Mouse (Mus musculus) heart, adult 11 months (tissue): Measurements from ENCODE around the gene Pom121.

Experiments
- DNase-seq: peaks from one replicate; pipeline ENCODE4 v3.0.0; 2022

Gene Pom121

DNA sequence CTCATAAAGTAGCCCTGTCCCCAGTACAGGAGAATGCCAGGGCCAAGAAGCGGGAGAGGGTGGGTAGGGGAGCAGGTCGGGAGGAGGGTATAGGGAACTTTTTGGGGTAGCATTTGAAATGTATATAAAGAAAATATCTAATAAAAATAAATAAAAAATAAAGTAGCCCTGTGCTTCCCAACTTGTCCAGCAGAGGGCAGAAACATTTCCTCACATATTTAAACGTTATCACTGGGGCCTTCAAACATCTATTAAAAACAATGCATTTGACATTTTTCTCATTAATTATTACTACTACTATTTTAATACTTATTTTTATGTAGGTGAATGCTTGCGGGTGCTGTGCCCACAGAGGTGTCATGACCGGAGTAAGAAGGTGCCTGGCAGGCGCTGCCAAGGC, 26.5 kb downstream of the Pom121 start:
- DNase-seq: no peak

DNA sequence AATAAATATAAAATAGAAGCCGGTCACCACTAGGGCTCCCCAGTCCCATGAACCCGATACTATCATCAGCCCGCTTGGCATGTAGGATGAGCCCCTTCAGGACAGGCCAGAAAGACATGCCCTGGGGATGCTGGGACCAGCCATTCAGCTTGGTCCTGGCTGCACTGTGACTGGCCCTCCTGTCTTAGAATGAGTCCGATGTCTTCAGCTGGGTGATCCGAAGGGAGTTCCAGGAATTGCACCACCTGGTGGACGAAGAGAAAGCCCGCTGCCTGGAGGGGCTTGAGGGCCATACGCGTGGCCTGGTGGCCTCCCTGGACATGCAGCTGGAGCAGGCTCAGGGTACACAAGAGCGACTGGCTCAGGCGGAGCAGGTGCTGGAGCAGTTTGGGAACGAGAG, 30.8 kb downstream of the Pom121 start:
- peak; percentile 90 for DNase-seq

DNA sequence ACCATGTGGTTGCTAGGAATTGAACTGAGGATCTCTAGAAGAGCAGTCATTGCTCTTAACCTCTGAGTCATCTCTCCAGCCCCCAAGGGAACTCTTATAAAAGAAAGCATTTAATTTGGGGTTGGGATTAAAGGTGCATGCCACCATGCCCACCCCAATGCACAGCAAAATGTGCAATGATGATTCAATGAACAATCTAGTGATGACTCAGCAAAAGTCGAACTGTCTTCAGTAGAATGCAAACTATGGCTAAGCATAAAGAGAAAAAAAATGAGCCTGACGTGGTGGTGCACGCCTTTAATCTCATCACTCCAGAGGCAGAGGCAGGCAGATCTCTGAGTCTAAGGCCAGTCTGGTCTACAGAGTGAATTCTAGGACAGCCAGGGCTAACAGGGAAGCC, 31.8 kb downstream of the Pom121 start:
- no peak for DNase-seq

DNA sequence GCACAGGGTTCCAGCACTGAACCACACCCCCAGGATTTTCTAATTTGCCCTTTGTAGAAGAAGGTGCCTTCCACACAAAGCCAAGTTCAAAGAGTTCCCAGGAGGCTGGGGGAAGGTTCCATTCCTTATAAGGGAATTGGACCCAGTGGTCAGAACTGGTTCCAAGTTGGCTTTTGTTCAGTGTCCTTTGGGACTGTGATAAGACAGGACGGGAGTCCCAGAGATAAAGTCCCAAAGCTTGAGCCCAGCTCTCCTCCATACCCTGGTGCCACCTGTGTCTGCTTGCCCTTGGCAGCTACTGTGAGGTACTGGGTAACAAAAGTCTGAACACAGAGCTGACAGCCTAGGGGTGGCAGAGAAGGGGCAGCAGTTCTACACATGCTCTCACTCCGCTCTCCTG, 34.6 kb downstream of the Pom121 start:
- DNase-seq: peak; percentile 98

DNA sequence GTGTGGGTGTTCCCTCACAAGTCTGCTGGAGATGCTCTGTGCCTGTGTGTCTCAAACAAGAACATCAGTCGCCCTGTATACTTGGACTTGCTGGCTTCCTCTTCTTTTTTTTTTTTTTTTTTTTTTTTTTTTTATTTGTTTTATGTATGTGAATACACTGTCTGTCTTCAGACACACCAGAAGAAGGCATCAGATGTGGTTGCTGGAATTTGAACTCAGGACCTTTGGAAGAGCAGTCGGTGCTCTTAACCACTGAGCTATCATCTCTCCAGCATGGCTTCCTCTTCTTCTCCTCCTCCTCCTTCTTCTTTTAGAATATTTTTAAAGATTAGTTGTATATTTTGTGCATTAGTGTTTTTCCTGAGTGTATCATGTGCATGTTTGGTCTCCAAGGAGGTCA, 36.8 kb downstream of the Pom121 start:
- DNase-seq: peak; percentile 95

DNA sequence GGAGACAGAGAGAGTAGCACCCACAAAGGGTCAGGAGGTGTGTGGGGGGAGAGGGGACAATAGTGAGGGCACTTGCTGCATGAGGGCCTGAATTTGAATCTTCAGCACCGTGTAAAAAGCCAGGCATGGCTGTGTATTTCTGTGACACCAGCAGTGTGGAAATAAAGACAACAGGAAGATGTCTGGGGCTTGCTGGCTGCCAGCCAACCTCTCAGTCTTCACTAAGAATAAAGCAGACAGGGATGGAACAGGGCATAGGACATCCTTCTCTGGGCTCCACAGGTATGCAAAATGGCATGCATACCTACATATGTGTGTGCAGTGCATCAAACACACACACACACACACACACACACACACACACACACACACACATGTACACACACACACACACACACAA, 38.3 kb downstream of the Pom121 start:
- DNase-seq: no peak

DNA sequence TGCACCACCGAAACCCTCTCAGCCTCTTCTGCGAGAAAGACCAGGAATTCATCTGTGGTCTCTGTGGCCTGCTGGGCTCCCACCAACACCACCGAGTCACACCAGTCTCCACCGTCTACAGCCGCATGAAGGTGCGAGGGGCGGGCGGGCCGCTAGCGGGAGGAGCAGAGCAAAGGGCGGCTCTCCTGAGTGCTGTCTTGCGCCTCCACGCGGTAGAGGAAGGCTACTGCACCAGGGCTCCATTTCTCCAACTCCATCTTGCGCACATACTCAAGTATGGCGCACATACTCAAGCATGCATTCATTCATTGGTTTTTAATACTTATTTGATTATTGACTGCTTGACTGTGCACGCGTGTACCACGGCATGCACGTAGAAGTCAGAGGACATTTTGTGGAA, 40.8 kb downstream of the Pom121 start:
- no peak for DNase-seq

DNA sequence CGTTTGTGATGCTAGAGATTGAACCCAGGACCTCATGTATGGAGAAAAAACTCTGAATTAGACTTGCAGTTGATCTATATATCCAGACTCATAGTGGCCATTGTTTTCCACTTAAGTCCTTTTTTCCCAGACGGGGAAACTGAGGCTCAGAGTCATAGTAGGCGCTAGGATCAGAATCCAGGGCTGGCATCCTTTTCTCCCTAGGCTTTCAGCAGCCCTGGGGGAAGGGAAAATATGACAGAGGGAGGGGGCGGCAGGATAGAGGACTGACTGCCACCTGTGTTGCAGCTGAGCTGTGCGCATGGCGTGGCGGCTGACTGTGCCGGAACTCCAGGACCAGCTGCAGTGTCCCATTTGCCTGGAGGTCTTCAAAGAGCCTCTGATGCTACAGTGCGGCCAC, 41.4 kb downstream of the Pom121 start, which contains the start of gene Trim50:
Gene Trim50, plus strand, starts transcription at position 301 of the 400 bp plus-strand sequence.
- no peak for DNase-seq

DNA sequence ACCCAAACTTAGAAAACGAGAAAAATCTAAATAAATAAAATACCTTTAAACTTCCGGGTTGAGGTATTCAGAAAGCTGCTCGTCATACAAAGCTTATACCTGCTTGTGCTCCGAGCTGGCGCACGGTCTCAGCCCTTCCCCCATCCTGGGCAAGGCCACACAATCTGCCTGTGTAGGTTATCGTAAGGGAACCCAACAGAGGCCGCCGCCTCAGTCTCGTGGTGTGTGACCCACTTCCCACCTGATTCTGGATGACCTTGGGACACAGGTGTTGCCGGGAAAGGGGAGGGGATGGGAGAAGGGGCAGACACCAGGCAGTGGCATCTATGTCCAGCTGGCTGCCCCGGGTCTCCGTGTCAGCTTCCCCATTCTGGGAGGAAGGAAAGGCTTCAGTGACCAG, 42.7 kb downstream of the Pom121 start:
- peak; percentile 91 for DNase-seq

DNA sequence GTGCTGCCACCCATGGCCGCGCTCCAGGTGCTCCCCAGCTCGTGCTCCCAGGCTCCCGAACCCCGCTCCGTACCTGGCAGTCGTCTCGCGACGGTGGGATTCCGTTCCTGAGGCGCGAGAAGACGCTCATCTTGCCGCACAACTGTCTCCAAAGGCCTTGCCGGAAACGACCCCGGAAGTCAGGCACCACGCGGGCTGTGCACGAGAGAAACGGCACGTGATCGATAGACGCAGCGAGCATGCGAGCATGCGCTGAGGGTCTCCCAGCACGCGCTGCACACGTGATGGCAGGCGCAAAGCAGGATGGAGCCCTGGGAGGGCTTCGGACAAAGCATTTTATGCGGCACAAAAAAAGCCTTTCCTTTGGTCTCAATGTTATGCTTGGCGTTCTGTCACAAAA, 44.5 kb downstream of the Pom121 start, which contains the start of gene Fkbp6:
Gene Fkbp6, minus strand, starts transcription at position 183 of the 400 bp plus-strand sequence.
- no peak for DNase-seq

DNA sequence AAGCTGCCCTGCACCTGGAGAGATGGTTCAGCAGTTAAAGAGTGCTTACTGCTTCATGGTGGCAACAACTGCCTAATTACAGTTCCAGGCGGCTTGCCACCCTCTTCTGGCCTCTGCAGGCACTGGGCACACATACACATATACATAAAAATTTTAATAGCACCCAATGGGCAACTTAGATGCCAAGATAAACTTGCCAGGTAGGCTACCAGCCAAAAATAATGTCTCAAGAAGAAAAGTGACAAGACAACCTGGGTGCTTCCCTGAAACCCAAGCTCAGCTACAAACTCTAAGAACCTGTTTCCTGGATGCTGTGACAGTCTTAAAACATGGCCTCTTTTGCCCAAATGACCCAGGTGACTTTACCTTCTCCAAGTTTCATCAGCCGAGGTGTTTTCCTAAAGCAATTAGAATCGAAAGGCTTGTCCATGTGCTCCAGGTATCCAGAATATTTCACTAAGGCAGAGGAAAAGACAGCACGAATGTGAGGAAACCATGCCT, 46.8 kb downstream of the Pom121 start:
- DNase-seq: peak; percentile 27

DNA sequence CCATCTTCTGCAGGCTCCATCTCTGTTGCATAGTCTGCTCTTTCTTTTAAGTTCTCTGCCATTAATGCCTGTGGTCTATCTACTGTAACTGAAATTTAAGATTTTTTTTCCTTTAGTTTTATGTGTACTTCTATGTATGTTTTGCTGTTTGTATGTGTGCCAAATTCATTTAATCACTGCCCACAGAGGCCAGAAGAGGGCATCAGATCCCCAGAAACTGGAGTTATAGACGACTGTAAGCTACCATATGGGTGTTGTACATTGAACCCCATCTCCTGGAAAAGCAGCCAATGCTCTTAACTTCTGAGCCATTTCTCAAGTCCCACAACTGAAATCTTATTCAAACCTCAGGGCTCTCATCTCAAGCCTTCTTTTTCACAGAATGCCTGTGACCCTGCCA, 47.9 kb downstream of the Pom121 start:
- DNase-seq: peak; percentile 23

DNA sequence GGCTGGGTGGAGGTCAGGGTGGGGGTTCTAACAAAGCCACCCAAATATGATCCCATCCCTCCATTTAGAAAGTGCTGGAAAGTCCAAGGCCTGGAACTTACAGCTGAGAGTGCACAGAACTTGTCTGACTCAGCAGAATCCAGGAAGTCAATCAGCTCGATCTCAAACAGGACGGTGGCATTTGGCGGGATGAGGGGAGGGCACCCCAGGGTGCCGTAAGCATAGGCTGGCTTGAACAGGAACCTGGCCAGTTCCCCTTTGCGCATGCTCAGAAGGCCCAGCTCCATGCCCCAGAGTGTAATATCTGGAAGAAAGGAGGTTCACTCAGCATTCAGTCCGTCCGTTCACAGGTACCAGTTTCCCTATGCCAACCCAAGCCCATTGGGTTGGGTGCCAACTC, 48.4 kb downstream of the Pom121 start:
- DNase-seq: peak; percentile 85

DNA sequence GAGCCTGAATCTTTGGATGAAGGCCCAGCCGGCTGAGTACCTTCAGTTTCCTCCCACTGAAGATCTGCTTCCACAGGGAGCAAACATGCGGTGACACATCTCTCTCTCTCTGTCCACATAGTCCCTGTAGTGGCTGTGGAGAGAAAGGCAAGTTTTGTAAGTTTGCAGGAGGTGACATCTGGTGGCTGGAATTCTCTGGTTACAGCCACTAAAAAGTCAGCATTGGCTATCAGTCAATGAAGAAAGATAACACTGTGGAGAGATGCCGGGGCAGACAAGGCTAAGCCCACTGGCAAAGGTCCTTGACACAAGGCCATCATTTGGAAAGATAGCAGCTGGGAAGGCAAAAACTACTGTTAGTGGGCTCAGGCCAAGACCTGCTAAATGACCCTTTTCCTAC, 56.8 kb downstream of the Pom121 start:
- peak; percentile 73 for DNase-seq

DNA sequence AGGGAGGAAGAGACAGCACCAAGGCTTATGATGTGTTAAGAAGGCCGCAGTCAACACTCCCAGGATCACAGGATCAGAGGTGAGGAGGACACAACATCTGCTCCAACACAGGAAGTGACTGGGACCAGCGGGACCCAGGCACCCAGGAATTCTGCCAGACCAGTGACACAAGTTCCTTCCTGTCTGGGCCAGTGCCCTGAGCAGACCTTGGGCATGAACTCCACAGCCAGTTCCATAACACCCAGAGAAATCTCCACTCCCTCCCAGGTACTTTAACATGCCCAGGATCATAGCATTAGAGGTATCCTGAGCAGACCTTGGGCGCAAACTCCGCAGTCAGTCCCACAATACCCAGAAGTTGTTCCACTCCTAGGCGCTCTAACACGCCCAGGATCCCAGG, 63.2 kb downstream of the Pom121 start:
- peak; percentile 61 for DNase-seq

DNA sequence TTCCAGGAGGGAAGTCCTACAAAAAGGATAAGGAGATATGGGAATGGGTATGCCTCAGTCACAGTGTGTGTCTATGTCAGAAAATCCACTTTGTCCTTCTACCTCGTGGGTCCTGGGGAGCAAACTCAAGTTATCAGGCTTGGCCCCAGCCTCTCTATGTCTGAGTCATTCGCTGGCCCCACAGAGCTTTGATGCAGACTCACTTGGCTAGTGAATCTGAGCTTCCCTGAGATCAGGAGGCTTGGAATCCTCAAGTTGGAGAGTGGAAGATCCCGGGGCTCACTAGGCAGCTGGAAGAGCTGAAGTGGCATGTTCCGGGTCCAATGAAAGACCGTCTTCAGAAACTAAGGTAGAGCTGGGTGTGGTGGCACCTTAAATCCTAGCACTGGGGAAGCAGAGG, 64.1 kb downstream of the Pom121 start:
- peak; percentile 53 for DNase-seq

DNA sequence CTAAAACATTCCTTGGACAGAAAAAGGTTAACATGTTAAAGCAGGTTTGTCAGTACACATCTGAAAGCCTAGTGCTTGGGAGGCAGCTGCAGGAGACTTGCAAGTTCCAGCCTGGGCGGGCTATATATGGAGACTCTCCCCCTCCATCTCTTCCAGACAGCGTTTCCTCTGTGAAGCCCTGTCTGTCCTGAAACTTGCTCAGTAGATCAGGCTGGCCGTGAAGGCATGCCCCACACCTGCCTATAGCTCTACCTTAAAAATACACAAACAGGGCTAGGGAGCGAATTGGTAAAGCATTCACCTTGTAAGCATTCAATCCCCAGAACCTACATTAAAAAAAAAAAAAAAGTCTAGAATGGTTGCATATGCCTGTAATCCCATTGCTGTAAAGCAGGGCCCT, 64.9 kb downstream of the Pom121 start:
- peak; percentile 64 for DNase-seq
